ENCODE assay signal across 8 mouse cellular contexts in genomic region chr1:91216504-91217267, GRCm38 (mm10). TPM values are rescaled to one million over a fixed set of nuclear protein-coding genes. Genes with fewer than 3 reads are reported as not detected.
A peak's percentile ranks its signal among the peaks of the same experiment; 100 is the strongest.
DNase-seq lines count a peak whose midpoint lies in the region; ATAC-seq and TF ChIP-seq lines count a peak whose summit lies in the region.

No protein-coding gene starts in this region.

- 0 out of 2 replicates have a peak, but pooled peaks cover 4% of the 10 kb centered on the region for H3K4me1 ChIP-seq in liver, embryonic 11.5 days (replicated peaks; ENCODE audit: control insufficient read depth, insufficient read depth, low read length)
- H3K4me1 ChIP-seq in heart, postnatal 0 days (ENCODE audit: control insufficient read depth, insufficient read depth) = peaks cover 50% of the 10 kb centered on the region
- no peaks in the 10 kb centered on the region for H3K4me1 ChIP-seq in small intestine, adult 2 months (ENCODE audit: control insufficient read depth, insufficient read depth, insufficient read length, low read length)

- no peak for ATAC-seq in liver, embryonic 11.5 days (replicated peaks; ENCODE audit: low FRiP score)
- ATAC-seq in heart, postnatal 0 days (ENCODE audit: insufficient read depth, low read depth) = peak; percentile 86

- no peak overlapping the region for H3K27ac ChIP-seq in liver, embryonic 11.5 days (ENCODE audit: low read depth, low read length)
- peak overlapping the region; percentile 86 for H3K27ac ChIP-seq in heart, postnatal 0 days (ENCODE audit: low read depth)
- H3K27ac ChIP-seq in small intestine, adult 2 months (ENCODE audit: insufficient read depth, low read depth, low read length) = peak overlapping the region; percentile 1; the same call in 1 of the 2 replicates

- no peak overlapping the region for H3K9ac ChIP-seq in liver, embryonic 11.5 days (ENCODE audit: low read depth, low read length)
- no peak overlapping the region; the same call in 1 of the 2 replicates for H3K9ac ChIP-seq in heart, postnatal 0 days (replicated peaks; ENCODE audit: low read depth, low read length)

- H3K9me3 ChIP-seq in liver, embryonic 11.5 days (ENCODE audit: control insufficient read depth, low read length) = no peaks in the 10 kb centered on the region
- no peaks in the 10 kb centered on the region for H3K9me3 ChIP-seq in heart, postnatal 0 days (replicated peaks; ENCODE audit: control insufficient read depth, low read length)

- WGBS in liver, embryonic 11.5 days = 29% methylated on average over 10 of the region's 10 CpGs
- WGBS in heart, postnatal 0 days = 15% methylated on average over 10 of the region's 10 CpGs
- 51% methylated on average over 10 of the region's 10 CpGs for WGBS in small intestine, adult 2 months

- DNase-seq in liver = peak; percentile 15
- no peak for DNase-seq in liver, embryonic 11.5 days (ENCODE audit: low spot score)
- peak; percentile 54 for DNase-seq in c-Kit-positive CD71-negative TER-119-negative erythroid progenitor cells, embryonic 14.5 days (ENCODE audit: low read depth)
- peak; percentile 87 for DNase-seq in heart, postnatal 0 days (ENCODE audit: low spot score)
- DNase-seq in MN1 (ENCODE audit: low spot score) = no peak
- no peak for DNase-seq in adrenal gland, postnatal 4 days (ENCODE audit: low spot score in 2 of 2)
- DNase-seq in layer of hippocampus, postnatal 25 days (ENCODE audit: extremely low spot score in 1 of 2, low spot score in 1 of 2) = no peak

- H3K27me3 ChIP-seq in liver, embryonic 11.5 days (replicated peaks; ENCODE audit: control insufficient read depth, insufficient read depth, low read length) = no peaks in the 10 kb centered on the region
- H3K27me3 ChIP-seq in heart, postnatal 0 days (ENCODE audit: control insufficient read depth, insufficient read depth, low read length) = no peaks in the 10 kb centered on the region
- no peaks in the 10 kb centered on the region for H3K27me3 ChIP-seq in small intestine, adult 2 months (ENCODE audit: control insufficient read depth, insufficient read depth, low read length)

- no peak for TF ChIP-seq POLR2A in small intestine, adult 2 months (IDR thresholded peaks at IDR 0.05; ENCODE audit: low read depth, low read length)

- H3K4me2 ChIP-seq in liver, embryonic 11.5 days = no peak overlapping the region
- peak overlapping the region; percentile 16; the same call in 1 of the 2 replicates for H3K4me2 ChIP-seq in heart, postnatal 0 days (ENCODE audit: low read depth, low read length)

- peak; percentile 73; the same call in 1 of the 2 replicates for TF ChIP-seq EP300 in heart, postnatal 0 days (IDR thresholded peaks at IDR 0.05; ENCODE audit: low read depth)

- no peak overlapping the region for H3K4me3 ChIP-seq in liver, embryonic 11.5 days (ENCODE audit: low read depth, low read length)
- H3K4me3 ChIP-seq in heart, postnatal 0 days (ENCODE audit: low read depth, low read length) = no peak overlapping the region
- no peak overlapping the region for H3K4me3 ChIP-seq in small intestine, adult 2 months (ENCODE audit: low read depth, low read length)

- H3K36me3 ChIP-seq in liver, embryonic 11.5 days (ENCODE audit: control insufficient read depth, insufficient read depth, low read length) = no peaks in the 10 kb centered on the region
- H3K36me3 ChIP-seq in heart, postnatal 0 days (replicated peaks; ENCODE audit: control insufficient read depth, insufficient read depth, low read length) = no peaks in the 10 kb centered on the region
- H3K36me3 ChIP-seq in small intestine, adult 2 months (ENCODE audit: control insufficient read depth, insufficient read depth, low read length) = no peaks in the 10 kb centered on the region

- no peak for TF ChIP-seq CTCF in heart, postnatal 0 days (IDR thresholded peaks at IDR 0.05; ENCODE audit: low read depth)
- TF ChIP-seq CTCF in small intestine, adult 2 months (IDR thresholded peaks at IDR 0.05; ENCODE audit: extremely low read depth, insufficient read length, insufficient replicate concordance, low read depth, low read length) = no peak

RNA-seq across cellular contexts. Expression of gene Ube2f, which starts 33.4 kb away (rescaled TPM):
- 78.5 and 81.4 TPM in 2 replicates for polyA plus RNA-seq in liver, embryonic 11.5 days (2014; fragmentation: Nextera tagmentation; extraction: Ambion mirVana)
- total RNA-seq in heart, postnatal 0 days (2014; rRNA removed; ENCODE audit: low replicate concordance) = 23.5 and 69.6 TPM in 2 replicates
- 77.9 and 79.3 TPM in 2 replicates for polyA plus RNA-seq in heart, postnatal 0 days (2015; fragmentation: Nextera tagmentation; extraction: Ambion mirVana)
- polyA plus RNA-seq in small intestine, adult 2 months (2012; rRNA removed) = 12.4 and 19.5 TPM in 2 replicates
- total RNA-seq in adrenal gland, postnatal 4 days (2021) = 10 to 100 TPM; 49.7 to 52.0 TPM
- 10 to 100 TPM; 47.7 to 54.2 TPM for total RNA-seq in layer of hippocampus, postnatal 25 days (2021)

RNA-seq across cellular contexts. Expression of gene Ramp1, which starts 37.1 kb away (rescaled TPM):
- 3.5 and 4.0 TPM in 2 replicates for polyA plus RNA-seq in liver, embryonic 11.5 days (2014; fragmentation: Nextera tagmentation; extraction: Ambion mirVana)
- total RNA-seq in heart, postnatal 0 days (2014; rRNA removed; ENCODE audit: low replicate concordance) = 46.7 and 59.5 TPM in 2 replicates
- 62.4 and 65.5 TPM in 2 replicates for polyA plus RNA-seq in heart, postnatal 0 days (2015; fragmentation: Nextera tagmentation; extraction: Ambion mirVana)
- polyA plus RNA-seq in small intestine, adult 2 months (2012; rRNA removed) = 12.1 and 23.5 TPM in 2 replicates
- 10 to 100 TPM in 1 of 2 experiments, 1 to 10 TPM in 1; 10.0 to 12.2 TPM for total RNA-seq in adrenal gland, postnatal 4 days (2021)
- total RNA-seq in layer of hippocampus, postnatal 25 days (2021) = 10 to 100 TPM; 61.6 to 63.1 TPM

Comparison
In these comparisons a context has a peak if more than half of its experiments do, and no peak if none do; other contexts are left out.
1. DNase-seq: peak in liver (single experiment), c-Kit-positive CD71-negative TER-119-negative erythroid progenitor cells, embryonic 14.5 days (single experiment) and heart, postnatal 0 days (single experiment); none in liver, embryonic 11.5 days (single experiment), MN1 (single experiment), adrenal gland, postnatal 4 days (0 of 2) and layer of hippocampus, postnatal 25 days (0 of 2).